Mouse (Mus musculus): ENCODE data around the gene Zfp758. TPM values are rescaled to one million over a fixed set of nuclear protein-coding genes. Genes with fewer than 3 reads are reported as not detected.

Gene Zfp758
- polyA plus RNA-seq (2012; ENCODE audit: low replicate concordance) = 0.24 and 0.64 TPM in 2 replicates

GRCm38 (mm10) chr17:22361101-22361781 is at the start of gene Zfp758, which contains the start of gene Zfp944:
Zfp758 (plus strand) TSS chr17:22361453.
Zfp944 (minus strand) TSS chr17:22361400.

GRCm38 (mm10) chr17:22314730-22315226 is 46.5 kb upstream of the Zfp758 start, which contains the start of gene CT030661.1:
CT030661.1 (minus strand) TSS chr17:22314837.

GRCm38 (mm10) chr17:22423952-22424617 is 62.8 kb downstream of the Zfp758 start, which contains the start of gene Zfp946:
Zfp946 (plus strand) TSS chr17:22424222.

Other genes starting within 250 kb of the Zfp758 start
- not detected in 2 replicates for gene Zfp947, start 195.3 kb upstream of the Zfp758 start, polyA plus RNA-seq (2012; ENCODE audit: low replicate concordance)
- 0.08 and 0.40 TPM in 2 replicates for gene Zfp994, start 135.8 kb upstream of the Zfp758 start, polyA plus RNA-seq (2012; ENCODE audit: low replicate concordance)
- 0.36 and 0.90 TPM in 2 replicates for gene CT030661.1, start 46.6 kb upstream of the Zfp758 start, polyA plus RNA-seq (2012; ENCODE audit: low replicate concordance)
- 1.3 and 1.9 TPM in 2 replicates for gene Zfp944, start 53 bp upstream of the Zfp758 start, polyA plus RNA-seq (2012; ENCODE audit: low replicate concordance)
- gene Zfp946, start 62.8 kb downstream of the Zfp758 start, polyA plus RNA-seq (2012; ENCODE audit: low replicate concordance) = 6.4 and 9.7 TPM in 2 replicates
- gene Vmn2r111, start 212.0 kb downstream of the Zfp758 start, polyA plus RNA-seq (2012; ENCODE audit: low replicate concordance) = not detected in 2 replicates
- not detected in 2 replicates for gene Vmn2r112, start 239.5 kb downstream of the Zfp758 start, polyA plus RNA-seq (2012; ENCODE audit: low replicate concordance)